Mouse (Mus musculus): Measurements from ENCODE around the gene Rbp1. TPM values are rescaled to one million over a fixed set of nuclear protein-coding genes. Genes with fewer than 3 reads are reported as not detected.

The Rbp1 gene
- polyA plus RNA-seq, 1 experiment from 2014 or later = 74.8 TPM

DNA sequence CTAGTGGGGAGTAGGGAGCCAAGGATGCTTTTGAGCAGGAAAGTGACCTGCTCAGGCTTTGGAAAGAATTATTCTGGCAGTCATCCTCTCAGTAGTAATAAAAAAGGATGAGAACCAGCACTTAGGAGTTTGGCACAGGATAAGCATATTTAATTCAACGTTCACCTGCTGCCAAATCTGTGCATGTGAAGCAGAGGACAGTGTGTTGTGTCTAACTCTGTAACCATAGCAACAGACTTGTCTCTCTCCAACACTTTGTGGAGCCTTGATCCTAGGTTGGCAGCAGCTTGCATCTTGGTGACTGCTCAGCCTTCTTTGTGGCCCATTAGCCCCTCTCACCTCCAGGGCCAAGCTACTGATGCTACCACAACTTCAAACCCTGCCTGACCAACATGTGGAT, 28.2 kb downstream of the Rbp1 start:
- Histone ChIP-seq H3K9ac (replicated peaks) (no peak overlapping the region), H3K36me3 (no peaks in the 10 kb centered on the region), H3K9me3 (replicated peaks) (no peaks in the 10 kb centered on the region), H3K4me3 (replicated peaks) (no peak overlapping the region), H3K27me3 (replicated peaks) (no peaks in the 10 kb centered on the region), H3K27ac (replicated peaks) (no peak overlapping the region), H3K4me1 (no peaks in the 10 kb centered on the region; the same call in 1 of the 2 replicates), H3K4me2 (no peak overlapping the region)
- ATAC-seq (ENCODE audit: low FRiP score) = no peak
- 66% methylated on average over 1 of the region's 1 CpGs for WGBS

DNA sequence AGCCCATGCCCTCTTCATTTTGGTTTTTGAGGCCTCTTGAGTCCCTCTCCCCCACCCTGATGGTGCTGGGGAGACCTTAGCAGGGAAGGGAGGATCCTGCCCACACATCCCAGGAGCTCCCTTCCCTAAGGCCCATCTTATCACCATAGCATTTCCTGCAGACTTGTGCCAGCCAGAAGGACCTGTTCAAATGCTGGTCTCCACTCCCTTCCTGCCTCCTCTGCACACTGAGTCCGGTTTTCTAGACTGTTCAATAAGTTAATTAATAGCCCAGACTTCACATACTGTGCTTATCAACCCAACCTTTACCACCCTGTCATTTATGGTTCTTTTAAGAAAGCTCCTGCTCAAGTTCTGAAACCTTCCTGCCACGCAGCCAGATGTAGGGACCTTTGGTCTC, 43.9 kb downstream of the Rbp1 start:
- Histone ChIP-seq H3K4me3 (replicated peaks) (no peak overlapping the region), H3K9me3 (replicated peaks) (no peaks in the 10 kb centered on the region), H3K27me3 (replicated peaks) (no peaks in the 10 kb centered on the region), H3K27ac (replicated peaks) (no peak overlapping the region), H3K36me3 (no peaks in the 10 kb centered on the region), H3K4me1 (no peaks in the 10 kb centered on the region), H3K4me2 (no peak overlapping the region), H3K9ac (replicated peaks) (no peak overlapping the region)
- WGBS = 68% methylated on average over 2 of the region's 2 CpGs
- no peak for ATAC-seq (ENCODE audit: low FRiP score)

DNA sequence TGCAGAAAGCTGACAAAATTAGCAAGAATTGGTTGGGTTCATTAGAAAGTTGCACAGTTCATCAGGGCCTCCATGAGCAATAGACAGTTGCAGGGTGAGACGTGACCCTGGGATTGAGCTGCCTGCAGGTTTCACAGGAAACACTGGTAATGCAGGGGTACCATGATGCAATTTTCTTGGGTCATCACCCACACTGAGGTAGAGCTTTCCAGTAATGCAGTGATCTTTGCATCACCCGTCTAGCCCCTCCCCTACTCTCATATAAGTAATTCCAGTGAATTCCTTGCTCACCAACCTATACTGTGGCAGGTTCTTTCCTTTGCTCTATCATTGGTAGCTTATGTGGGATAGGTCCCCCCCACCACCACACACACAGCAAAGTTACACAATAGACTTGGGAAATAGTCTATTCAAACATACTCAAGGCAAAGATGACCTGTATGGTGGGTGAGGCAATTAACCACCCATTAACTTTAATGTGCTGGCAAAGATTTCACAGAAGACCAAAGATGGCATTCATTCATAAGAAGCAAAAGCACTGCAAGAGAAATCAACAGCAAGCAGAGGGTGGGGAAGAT, 57.5 kb downstream of the Rbp1 start:
- no peaks in the 10 kb centered on the region for H3K36me3 ChIP-seq
- WGBS = 81% methylated on average over 2 of the region's 2 CpGs
- no peak overlapping the region for H3K27ac ChIP-seq (replicated peaks)
- no peak overlapping the region for H3K4me2 ChIP-seq
- ATAC-seq (ENCODE audit: low FRiP score) = no peak
- H3K4me3 ChIP-seq (replicated peaks) = no peak overlapping the region
- no peaks in the 10 kb centered on the region for H3K9me3 ChIP-seq (replicated peaks)
- H3K9ac ChIP-seq (replicated peaks) = no peak overlapping the region
- no peaks in the 10 kb centered on the region for H3K27me3 ChIP-seq (replicated peaks)
- no peaks in the 10 kb centered on the region for H3K4me1 ChIP-seq

DNA sequence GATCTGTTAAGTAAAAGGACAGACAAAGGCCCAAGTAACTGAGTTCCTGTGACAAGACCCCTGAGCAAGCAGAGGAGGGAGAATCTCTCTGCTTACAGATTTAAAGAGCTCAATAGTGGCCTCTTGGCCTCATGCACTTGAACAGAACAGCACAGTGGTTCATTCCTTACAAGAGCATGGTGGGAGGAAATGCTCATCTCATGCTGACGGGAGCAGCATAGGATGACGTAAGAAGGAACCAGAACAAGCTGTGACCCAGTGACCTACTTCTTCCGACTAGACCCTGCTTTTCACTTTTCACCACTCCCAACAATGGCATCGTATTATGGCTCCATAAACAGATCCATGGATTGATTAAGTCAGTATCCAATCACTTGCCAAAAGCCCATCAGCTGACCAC, 59.5 kb downstream of the Rbp1 start:
- Histone ChIP-seq H3K4me2 (no peak overlapping the region), H3K4me3 (replicated peaks) (no peak overlapping the region), H3K27me3 (replicated peaks) (0 out of 2 replicates have a peak, but pooled peaks cover 2% of the 10 kb centered on the region), H3K27ac (replicated peaks) (no peak overlapping the region), H3K4me1 (no peaks in the 10 kb centered on the region), H3K36me3 (no peaks in the 10 kb centered on the region), H3K9me3 (replicated peaks) (no peaks in the 10 kb centered on the region), H3K9ac (replicated peaks) (no peak overlapping the region)
- no peak for ATAC-seq (ENCODE audit: low FRiP score)
- 72% methylated on average over 4 of the region's 4 CpGs for WGBS

DNA sequence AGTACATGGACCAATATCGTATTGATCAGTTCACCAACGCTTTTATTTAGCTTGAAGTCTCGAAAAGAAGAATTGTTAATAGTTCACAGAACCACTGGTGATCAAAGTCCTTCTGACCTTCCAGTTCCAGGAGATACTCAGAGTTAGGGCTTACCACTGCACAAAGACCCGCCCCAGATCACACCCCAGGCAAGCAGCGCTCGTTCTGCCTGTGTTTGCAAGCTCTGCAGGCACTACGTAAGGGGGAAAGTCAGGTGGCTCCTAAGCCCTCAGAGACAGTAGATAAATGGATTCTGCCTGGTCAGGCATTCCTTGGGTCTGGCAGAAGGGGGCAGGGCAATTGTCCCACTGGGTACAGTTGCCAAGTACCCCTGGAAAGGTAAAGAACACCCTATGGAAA, 62.3 kb downstream of the Rbp1 start:
- WGBS = 89% methylated on average over 7 of the region's 7 CpGs
- Histone ChIP-seq H3K4me3 (replicated peaks) (no peak overlapping the region), H3K4me1 (no peaks in the 10 kb centered on the region), H3K4me2 (no peak overlapping the region), H3K9me3 (replicated peaks) (no peaks in the 10 kb centered on the region), H3K36me3 (no peaks in the 10 kb centered on the region), H3K9ac (replicated peaks) (no peak overlapping the region), H3K27ac (replicated peaks) (no peak overlapping the region), H3K27me3 (replicated peaks) (0 out of 2 replicates have a peak, but pooled peaks cover 2% of the 10 kb centered on the region)
- no peak for ATAC-seq (ENCODE audit: low FRiP score)

DNA sequence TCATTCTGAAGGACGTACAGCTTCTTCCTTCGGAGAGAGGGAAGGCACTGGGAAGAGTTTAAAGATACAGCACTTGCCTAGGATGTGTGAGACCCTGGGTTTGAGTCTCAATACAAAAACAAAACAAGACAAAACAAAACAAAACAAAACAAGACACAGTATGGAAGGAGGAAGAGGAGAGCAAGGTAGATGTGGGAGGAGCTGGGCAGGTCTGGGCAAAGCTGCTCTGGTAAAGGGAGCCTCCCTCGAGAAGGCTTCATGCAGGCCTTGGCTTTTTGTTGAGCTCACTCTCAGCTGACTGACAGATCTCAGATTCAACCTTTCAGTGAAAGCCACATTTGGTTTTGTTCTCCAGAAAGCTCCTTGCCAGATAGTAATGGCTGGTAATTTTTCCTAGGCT, 63.1 kb downstream of the Rbp1 start, which contains the start of gene Rbp2:
TSS of gene Rbp2 (plus strand) at position 301 of the 400 bp plus-strand sequence.
- Histone ChIP-seq H3K4me3 (replicated peaks) (no peak within 1 kb of the TSS), H3K27ac (replicated peaks) (no peak within 1 kb of the TSS), H3K9ac (replicated peaks) (no peak within 1 kb of the TSS), H3K36me3 (no peaks in the 10 kb centered on the region), H3K4me2 (no peak within 1 kb of the TSS), H3K27me3 (replicated peaks) (0 out of 2 replicates have a peak, but pooled peaks cover 2% of the 10 kb centered on the region), H3K9me3 (replicated peaks) (no peaks in the 10 kb centered on the region), H3K4me1 (no peaks in the 10 kb centered on the region)
- no peak for ATAC-seq (ENCODE audit: low FRiP score)
- WGBS = 90% methylated on average over 3 of the region's 3 CpGs

DNA sequence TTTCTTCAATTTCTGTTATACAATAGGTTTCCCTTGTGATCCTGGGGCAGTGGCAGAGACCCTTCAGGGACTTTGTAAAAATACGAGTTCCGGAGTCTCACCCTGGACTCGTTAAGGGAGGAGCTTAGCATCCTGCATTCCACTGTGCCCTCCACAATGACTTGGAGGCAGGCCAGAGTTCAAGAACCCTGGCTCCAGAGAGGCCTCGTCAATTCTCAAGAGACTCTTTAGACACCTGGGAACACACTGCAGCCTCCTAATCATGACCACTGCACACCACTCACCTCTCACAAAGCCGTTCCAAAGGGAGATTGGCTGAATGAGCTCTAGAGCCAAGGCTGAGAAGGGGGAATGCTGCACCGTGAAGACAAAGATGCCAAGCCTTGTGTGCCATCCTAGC, 64.5 kb downstream of the Rbp1 start:
- no peaks in the 10 kb centered on the region for H3K9me3 ChIP-seq (replicated peaks)
- no peak overlapping the region for H3K27ac ChIP-seq (replicated peaks)
- no peak overlapping the region for H3K4me3 ChIP-seq (replicated peaks)
- ATAC-seq (ENCODE audit: low FRiP score) = no peak
- H3K9ac ChIP-seq (replicated peaks) = no peak overlapping the region
- H3K4me2 ChIP-seq = no peak overlapping the region
- 0 out of 2 replicates have a peak, but pooled peaks cover 2% of the 10 kb centered on the region for H3K27me3 ChIP-seq (replicated peaks)
- no peaks in the 10 kb centered on the region for H3K36me3 ChIP-seq
- 77% methylated on average over 6 of the region's 6 CpGs for WGBS
- no peaks in the 10 kb centered on the region for H3K4me1 ChIP-seq

DNA sequence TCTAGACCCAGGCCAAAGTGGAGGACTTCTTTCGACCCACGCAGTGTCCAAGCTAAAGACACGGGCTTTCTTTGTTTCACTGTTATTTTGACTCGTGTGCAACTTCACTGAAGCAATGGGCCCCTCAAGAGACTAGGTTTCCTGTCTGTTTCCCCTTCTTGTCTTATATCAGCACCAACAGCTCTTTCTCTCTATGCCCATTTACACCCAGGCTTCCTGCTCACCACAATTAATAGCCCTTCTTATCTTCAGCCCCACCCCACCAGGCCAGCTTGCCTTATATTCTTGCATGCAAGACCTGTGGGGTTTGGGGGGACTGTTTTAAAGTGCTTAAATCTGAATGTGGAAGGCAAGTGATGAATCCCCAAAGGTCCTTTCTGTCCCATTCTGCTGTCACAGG, 66.8 kb downstream of the Rbp1 start:
- ATAC-seq (ENCODE audit: low FRiP score) = no peak
- no peak overlapping the region for H3K27ac ChIP-seq (replicated peaks)
- H3K4me3 ChIP-seq (replicated peaks) = no peak overlapping the region
- 75% methylated on average over 4 of the region's 4 CpGs for WGBS
- no peaks in the 10 kb centered on the region for H3K4me1 ChIP-seq
- H3K9ac ChIP-seq (replicated peaks) = no peak overlapping the region
- H3K27me3 ChIP-seq (replicated peaks) = 0 out of 2 replicates have a peak, but pooled peaks cover 2% of the 10 kb centered on the region
- no peak overlapping the region for H3K4me2 ChIP-seq
- H3K9me3 ChIP-seq (replicated peaks) = no peaks in the 10 kb centered on the region
- no peaks in the 10 kb centered on the region for H3K36me3 ChIP-seq

DNA sequence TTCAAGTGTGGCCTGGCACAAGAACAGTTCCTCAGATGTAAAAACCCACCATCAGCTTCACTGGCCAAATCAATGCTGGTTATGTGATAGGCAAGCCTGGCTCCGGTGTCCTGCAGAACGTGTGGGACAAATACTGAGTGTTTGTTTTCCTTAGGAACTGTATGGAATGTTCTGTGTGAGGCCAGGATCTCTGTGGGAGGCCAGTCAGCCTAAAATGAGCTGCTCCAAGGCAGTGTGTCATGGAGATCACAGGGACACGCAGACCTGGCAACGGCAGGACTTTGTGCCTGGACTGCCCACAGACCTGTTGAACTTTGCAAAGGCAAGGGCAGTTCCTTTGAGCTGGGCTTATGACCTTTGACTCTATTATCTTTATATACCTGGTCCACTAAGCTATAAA, 67.4 kb downstream of the Rbp1 start:
- H3K27me3 ChIP-seq (replicated peaks) = 0 out of 2 replicates have a peak, but pooled peaks cover 2% of the 10 kb centered on the region

DNA sequence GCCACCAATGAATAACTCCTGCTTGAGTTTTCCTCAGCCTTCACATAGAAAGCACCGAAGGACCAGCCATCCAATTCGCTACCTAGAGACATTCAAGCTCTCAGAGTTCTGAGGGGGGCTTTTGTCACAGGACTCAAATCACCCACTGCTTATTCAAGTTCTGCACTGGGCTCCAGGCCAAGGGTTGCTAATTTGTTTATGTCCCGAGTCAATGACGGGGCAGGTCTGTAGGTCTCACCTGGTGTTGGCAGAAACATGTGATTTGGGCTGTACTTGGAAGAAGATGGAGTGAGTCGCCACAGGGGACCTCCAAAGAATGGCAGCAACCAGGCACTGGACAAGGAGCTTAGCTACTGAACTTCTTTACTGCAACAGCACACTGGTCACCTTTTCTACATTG, 68.3 kb downstream of the Rbp1 start:
- H3K36me3 ChIP-seq = no peaks in the 10 kb centered on the region
- WGBS = 78% methylated on average over 5 of the region's 5 CpGs
- no peaks in the 10 kb centered on the region for H3K9me3 ChIP-seq (replicated peaks)
- no peaks in the 10 kb centered on the region for H3K27me3 ChIP-seq (replicated peaks)
- no peak overlapping the region for H3K4me3 ChIP-seq (replicated peaks)
- no peak overlapping the region for H3K9ac ChIP-seq (replicated peaks)
- no peak for ATAC-seq (ENCODE audit: low FRiP score)
- H3K27ac ChIP-seq (replicated peaks) = no peak overlapping the region
- no peak overlapping the region for H3K4me2 ChIP-seq
- no peaks in the 10 kb centered on the region for H3K4me1 ChIP-seq

More for the DNA sequence above, 67.4 kb downstream of the Rbp1 start:
- H3K9ac ChIP-seq (replicated peaks) = no peak overlapping the region
- no peak overlapping the region for H3K4me3 ChIP-seq (replicated peaks)
- H3K27ac ChIP-seq (replicated peaks) = no peak overlapping the region
- no peaks in the 10 kb centered on the region for H3K4me1 ChIP-seq
- no peaks in the 10 kb centered on the region for H3K36me3 ChIP-seq
- WGBS = 61% methylated on average over 4 of the region's 4 CpGs
- H3K4me2 ChIP-seq = no peak overlapping the region
- no peak for ATAC-seq (ENCODE audit: low FRiP score)
- no peaks in the 10 kb centered on the region for H3K9me3 ChIP-seq (replicated peaks)

DNA sequence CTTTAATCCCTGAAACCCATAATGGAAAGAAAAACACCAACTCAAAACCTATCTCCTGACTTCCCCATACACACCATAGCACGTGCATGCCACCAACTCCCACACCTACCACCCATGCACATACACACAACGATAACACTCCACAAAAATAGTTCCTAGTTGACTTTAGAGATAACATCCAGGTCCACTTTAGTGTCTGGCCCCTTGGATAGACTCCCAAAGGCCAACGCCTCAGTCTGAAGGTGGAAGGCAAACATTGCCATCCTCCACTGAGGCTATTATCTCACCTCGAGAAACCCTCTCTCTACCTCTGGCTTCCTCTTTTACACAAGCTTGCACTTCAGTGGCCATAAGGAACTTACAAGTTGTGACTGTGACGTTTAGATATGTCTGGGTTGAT, 69.5 kb downstream of the Rbp1 start:
- H3K4me1 ChIP-seq = peaks cover 10% of the 10 kb centered on the region
- H3K27ac ChIP-seq (replicated peaks) = no peak overlapping the region
- no peak overlapping the region for H3K4me2 ChIP-seq
- no peak for ATAC-seq (ENCODE audit: low FRiP score)
- 90% methylated on average over 5 of the region's 5 CpGs for WGBS
- H3K4me3 ChIP-seq (replicated peaks) = no peak overlapping the region
- no peaks in the 10 kb centered on the region for H3K36me3 ChIP-seq
- H3K9me3 ChIP-seq (replicated peaks) = no peaks in the 10 kb centered on the region
- no peaks in the 10 kb centered on the region for H3K27me3 ChIP-seq (replicated peaks)
- no peak overlapping the region for H3K9ac ChIP-seq (replicated peaks)

DNA sequence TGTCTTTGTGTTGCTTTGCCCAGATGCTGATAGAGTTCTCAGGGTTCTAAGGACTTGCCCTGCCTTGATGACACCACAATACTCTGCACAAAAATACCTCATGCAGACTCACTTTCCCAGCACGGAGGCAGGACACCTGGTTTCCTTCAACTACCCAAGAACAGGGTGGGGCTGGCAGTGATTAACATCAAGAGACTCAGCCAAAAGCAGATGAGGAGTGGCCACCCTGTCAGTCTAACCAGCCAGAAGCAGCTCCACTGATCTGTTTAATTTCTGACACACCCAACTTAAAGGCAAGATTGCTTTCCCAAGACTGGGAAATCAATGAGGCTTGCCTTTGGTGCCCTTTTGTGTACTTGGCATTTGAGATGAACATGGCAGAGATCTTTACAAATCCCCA, 70.1 kb downstream of the Rbp1 start:
- Histone ChIP-seq H3K27me3 (replicated peaks) (no peaks in the 10 kb centered on the region), H3K4me1 (peaks cover 16% of the 10 kb centered on the region), H3K9ac (replicated peaks) (no peak overlapping the region), H3K36me3 (no peaks in the 10 kb centered on the region), H3K4me3 (replicated peaks) (no peak overlapping the region), H3K27ac (replicated peaks) (no peak overlapping the region), H3K9me3 (replicated peaks) (no peaks in the 10 kb centered on the region), H3K4me2 (no peak overlapping the region)
- no peak for ATAC-seq (ENCODE audit: low FRiP score)
- WGBS = 86% methylated on average over 1 of the region's 1 CpGs
